Mouse (Mus musculus): Measurements from ENCODE around the gene Olfr1049.
"Not testable (repeated sequence)": the region's sequence is repeated elsewhere in the genome, so short reads cannot be mapped to it uniquely, and the experiment has no call there.

Olfr1049 gene

DNA sequence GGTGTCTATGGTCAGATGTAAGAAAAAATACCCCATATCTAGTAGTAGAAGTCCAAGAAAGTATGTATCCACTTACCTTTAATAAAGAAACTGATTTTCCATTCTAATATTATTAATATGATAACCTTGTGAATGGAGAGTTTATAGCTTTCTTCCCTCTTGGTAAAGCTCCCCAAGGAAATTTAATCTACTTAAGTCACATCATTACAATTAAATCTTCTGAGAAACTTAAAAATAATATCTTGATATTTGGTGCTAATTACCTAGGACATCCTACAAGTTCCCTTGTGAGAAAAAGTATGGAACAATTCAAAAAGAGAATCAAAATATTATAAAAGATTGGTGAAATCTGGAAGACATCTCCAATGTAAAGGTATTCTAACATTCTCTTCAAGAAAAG is at the start of gene Olfr1049:
Gene Olfr1049 (minus strand): TSS at position 101 of the 400 bp plus-strand sequence.
- in situ Hi-C loops (cut with MseI, MboI), result not testable (repeated sequence)

DNA sequence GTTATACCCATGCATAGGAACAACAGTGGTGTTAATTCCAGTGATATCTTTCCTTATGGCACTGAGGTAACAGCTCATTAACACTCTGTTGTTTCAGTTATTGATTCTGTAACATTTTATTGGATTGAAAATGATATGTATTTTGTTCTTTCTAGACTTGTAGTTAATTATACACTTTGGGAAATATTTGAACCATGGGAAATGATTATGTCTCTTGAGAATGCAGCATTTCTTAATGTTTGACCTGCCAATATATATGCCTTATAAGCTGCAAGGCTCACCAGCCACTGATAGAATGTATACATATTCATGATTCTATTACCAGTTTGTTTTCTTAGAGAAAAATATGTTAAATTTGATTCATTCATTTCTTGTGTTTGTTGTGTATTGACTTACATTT is 34.0 kb upstream of the Olfr1049 start, which contains the start of gene Olfr1052:
Gene Olfr1052 (plus strand): TSS at position 301 of the 400 bp plus-strand sequence.
- in situ Hi-C loops (cut with MseI, MboI), result no loop called here

DNA sequence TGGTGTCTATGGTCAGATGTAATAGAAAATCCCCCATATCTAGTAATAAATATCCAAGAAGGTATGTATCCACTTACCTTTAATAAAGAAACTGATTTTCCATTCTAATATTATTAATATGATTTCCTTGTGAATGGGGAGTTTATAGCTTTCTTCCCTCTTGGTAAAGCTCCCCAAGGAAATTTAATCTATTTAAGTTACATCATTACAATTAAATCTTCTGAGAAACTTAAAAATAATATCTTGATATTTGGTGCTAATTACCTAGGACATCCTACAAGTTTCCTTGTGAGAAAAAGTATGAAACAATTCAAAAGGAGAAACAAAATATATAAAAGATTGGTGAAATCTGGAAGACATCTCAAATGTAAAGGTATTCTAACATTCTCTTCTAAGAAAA is 20.9 kb upstream of the Olfr1049 start, which contains the start of gene Olfr1051:
Gene Olfr1051 (minus strand): TSS at position 101 of the 400 bp plus-strand sequence.
- in situ Hi-C loops (cut with MseI, MboI), result not testable (repeated sequence)

DNA sequence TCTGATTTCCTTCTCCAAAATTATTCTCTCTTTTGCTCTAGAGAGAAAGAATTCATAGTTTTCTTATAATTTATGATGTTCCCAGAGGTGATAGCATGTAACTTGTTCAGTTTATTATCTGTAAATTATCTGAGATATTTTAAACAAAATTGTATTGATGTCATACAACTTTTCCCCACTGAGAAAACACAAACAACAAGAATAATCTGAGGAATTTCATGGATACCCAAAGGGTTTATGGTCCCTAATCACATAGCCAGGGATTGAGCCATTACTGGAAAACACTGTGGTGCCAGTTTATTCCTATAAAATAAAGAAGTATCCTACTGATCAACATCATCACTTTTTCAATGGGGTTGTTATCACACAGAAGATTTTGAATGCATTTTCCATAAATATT is 17.9 kb downstream of the Olfr1049 start, which contains the start of gene Olfr1048:
Gene Olfr1048 (minus strand): TSS at position 101 of the 400 bp plus-strand sequence.
- in situ Hi-C loops (cut with MseI, MboI), result no loop called here

DNA sequence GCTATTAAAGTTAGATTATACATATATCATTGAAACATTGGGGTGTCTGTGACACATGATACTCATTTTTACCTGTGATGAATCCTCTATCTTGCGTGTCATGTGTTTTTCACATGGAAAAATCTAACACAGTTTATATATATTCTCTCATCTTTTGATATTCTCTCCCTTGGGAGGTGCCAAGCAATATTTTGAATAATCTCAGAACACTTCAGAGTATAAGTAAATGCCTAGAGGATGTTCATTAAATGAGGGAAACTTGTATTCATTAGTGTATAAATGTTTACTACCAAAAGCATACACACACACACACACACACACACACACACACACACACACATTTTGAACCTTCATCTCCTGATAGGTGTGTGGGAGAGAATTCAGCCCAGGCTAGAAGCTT is 26.8 kb downstream of the Olfr1049 start, which contains the start of gene Olfr1047:
Gene Olfr1047 (minus strand): TSS at position 101 of the 400 bp plus-strand sequence.
- in situ Hi-C loops (cut with MseI, MboI), result no loop called here

DNA sequence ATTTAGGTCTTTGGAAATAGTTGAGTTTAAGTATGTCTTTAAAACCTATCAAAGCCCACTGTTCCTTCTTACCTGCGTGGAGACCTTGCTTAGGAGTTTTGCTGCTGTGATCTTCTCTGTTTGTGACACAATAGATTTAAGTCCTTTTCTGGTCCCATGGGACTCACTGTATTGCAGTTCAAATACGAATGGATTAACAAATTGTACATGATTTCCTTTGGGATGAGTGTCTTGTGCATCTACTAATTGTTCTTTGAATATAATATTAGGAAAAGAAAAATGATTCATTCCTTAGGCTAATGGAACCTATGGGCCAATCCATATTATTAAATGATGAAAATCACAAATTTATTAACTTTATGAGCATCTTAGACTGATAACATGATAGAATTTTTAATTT is 38.9 kb downstream of the Olfr1049 start, which contains the start of gene Olfr1046:
Gene Olfr1046 (minus strand): TSS at position 101 of the 400 bp plus-strand sequence.
- in situ Hi-C loops (cut with MseI, MboI), result no loop called here

Measured in mouse trophoblast stem cell (cell line).